Mouse (Mus musculus) testis, adult 2 months (tissue): ENCODE measurements around the gene Prim1. TPM values are rescaled to one million over a fixed set of nuclear protein-coding genes. Genes with fewer than 3 reads are reported as not detected.
"Not testable (repeated sequence)": the region's sequence is repeated elsewhere in the genome, so short reads cannot be mapped to it uniquely, and the experiment has no call there.

Experiments
- H3K27ac ChIP-seq: fragments of 200-500 bp; 2 replicates; pipeline ENCODE4 v1.5.1; 2012; ENCODE audit warnings: low read depth, low read length; ENCODE audit not compliant: control insufficient read depth, insufficient read depth
- H3K27me3 ChIP-seq: fragments of 200-500 bp; 2 replicates; pipeline ENCODE4 v1.6.1; 2012; ENCODE audit warnings: mild to moderate bottlenecking, low read length, moderate library complexity; ENCODE audit not compliant: control insufficient read depth, insufficient read depth
- H3K36me3 ChIP-seq: fragments of 200-500 bp; 2 replicates; pipeline ENCODE4 v1.6.1; 2012; ENCODE audit warnings: mild to moderate bottlenecking, low read length; ENCODE audit not compliant: control insufficient read depth, insufficient read depth
- H3K4me1 ChIP-seq: fragments of 200-500 bp; 2 replicates; pipeline ENCODE4 v1.6.1; 2012; ENCODE audit warnings: low read length; ENCODE audit not compliant: control insufficient read depth, insufficient read depth
- H3K4me3 ChIP-seq: fragments of 200-500 bp; 2 replicates; pipeline ENCODE4 v1.5.1; 2012; ENCODE audit warnings: low read depth, mild to moderate bottlenecking, low read length, moderate library complexity, mixed read lengths; ENCODE audit not compliant: control insufficient read depth
- CTCF ChIP-seq: fragments of 200-500 bp; IDR thresholded peaks from 2 replicates; pipeline ENCODE4 v1.5.1; 2012; ENCODE audit warnings: low read depth, mild to moderate bottlenecking, inconsistent platforms, low read length, moderate library complexity; ENCODE audit not compliant: control insufficient read depth, insufficient read depth, insufficient replicate concordance
- POLR2A ChIP-seq: fragments of 200-500 bp; IDR thresholded peaks from 2 replicates; pipeline ENCODE4 v1.6.1; 2012; ENCODE audit warnings: low read depth, mild to moderate bottlenecking, inconsistent platforms, low read length, moderate library complexity; ENCODE audit not compliant: control insufficient read depth
- polyA plus RNA-seq: library from polyadenylated mRNA; depleted of rRNA; stranded (reverse); fragments of >200 nt; gene quantifications from 2 replicates; pipeline ENCODE4 v1.2.3, GENCODE M21; 2012; rRNA removed

Gene Prim1
- polyA plus RNA-seq, 1 experiment: 3.4 TPM

DNA sequence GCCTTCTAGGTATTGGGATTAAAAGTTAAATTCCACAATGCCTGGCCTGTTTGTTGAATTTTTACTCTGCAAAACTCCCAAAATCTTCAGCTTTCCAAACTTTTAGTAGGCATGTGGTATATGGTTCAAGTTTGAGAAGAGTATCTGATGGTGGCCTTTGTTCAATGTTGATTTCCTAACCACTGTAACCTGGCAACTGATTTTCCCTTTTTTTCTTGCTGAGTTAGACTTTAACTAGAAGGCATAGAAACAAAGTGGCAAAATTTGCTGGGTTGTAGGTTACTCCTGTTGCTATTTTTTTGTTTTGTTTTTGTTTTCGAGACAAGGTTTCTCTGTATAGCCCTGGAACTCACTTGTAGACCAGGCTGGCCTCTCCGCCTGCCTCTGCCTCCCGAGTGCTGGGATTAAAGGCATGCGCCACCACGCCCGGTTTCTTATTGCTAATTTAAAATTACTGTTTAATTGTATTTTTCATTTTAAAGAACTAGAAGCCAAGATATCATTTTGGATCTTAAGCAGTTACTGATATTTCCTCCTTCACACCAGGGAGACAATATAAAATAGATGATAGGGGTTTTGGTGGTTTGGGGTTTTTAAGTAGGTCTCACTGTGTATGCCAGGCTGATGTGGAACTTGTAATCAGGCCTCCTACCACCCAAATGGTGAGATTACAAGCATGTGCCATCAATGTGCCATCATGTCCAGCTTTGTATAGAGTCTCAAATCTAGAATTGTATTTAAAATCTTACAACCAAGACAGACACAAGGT, 47.4 kb downstream of the Prim1 start:
- H3K36me3 ChIP-seq: peaks cover 4% of the 10 kb centered on the region
- no peak overlapping the region for H3K27ac ChIP-seq
- TF ChIP-seq POLR2A: no peak
- TF ChIP-seq CTCF: no peak
- no peaks in the 10 kb centered on the region for H3K27me3 ChIP-seq
- H3K4me1 ChIP-seq: peaks cover 2% of the 10 kb centered on the region
- H3K4me3 ChIP-seq: no peak overlapping the region; the same call in 1 of the 2 replicates

- H3K36me3 ChIP-seq: no peaks in the 10 kb centered on the region; the same call in 1 of the 2 replicates
- no peak overlapping the region for H3K4me3 ChIP-seq
- no peak for TF ChIP-seq POLR2A
- no peak overlapping the region for H3K27ac ChIP-seq
- no peaks in the 10 kb centered on the region for H3K27me3 ChIP-seq
- no peaks in the 10 kb centered on the region; the same call in 1 of the 2 replicates for H3K4me1 ChIP-seq
Measured at GRCm38 (mm10) chr10:128066072-128066471, 51.1 kb downstream of the Prim1 start.

- Histone ChIP-seq H3K27ac (no peak overlapping the region), H3K27me3 (no peaks in the 10 kb centered on the region), H3K36me3 (peaks cover 1% of the 10 kb centered on the region; the same call in 1 of the 2 replicates), H3K4me3 (no peak overlapping the region), H3K4me1 (no peaks in the 10 kb centered on the region)
- TF ChIP-seq POLR2A (no peak), CTCF (no peak)
Measured at GRCm38 (mm10) chr10:128069201-128069600, 54.2 kb downstream of the Prim1 start.

DNA sequence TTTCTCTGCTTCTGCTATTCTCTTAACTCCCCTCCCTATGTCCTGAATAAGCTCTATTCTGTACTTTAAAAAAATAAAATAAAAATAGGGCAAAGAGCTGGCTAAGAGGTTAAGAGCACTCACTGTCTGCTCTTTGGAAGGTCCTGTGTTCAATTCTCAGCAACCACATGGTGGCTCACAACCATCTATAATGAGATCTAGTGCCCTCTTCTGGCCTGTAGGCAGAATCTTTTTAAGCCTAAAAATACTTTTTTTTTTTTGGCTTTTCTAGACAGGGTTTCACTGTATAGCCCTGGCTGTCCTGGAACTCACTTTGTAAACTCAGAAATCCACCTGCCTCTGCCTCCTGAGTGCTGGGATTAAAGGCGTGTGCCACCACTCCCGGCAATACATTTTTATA, 55.5 kb downstream of the Prim1 start:
- not testable (repeated sequence) for H3K4me3 ChIP-seq, H3K4me1 ChIP-seq, H3K36me3 ChIP-seq, H3K27ac ChIP-seq, H3K27me3 ChIP-seq

- H3K27me3 ChIP-seq, H3K36me3 ChIP-seq, H3K4me3 ChIP-seq, H3K4me1 ChIP-seq, H3K27ac ChIP-seq: not testable (repeated sequence)
Measured at GRCm38 (mm10) chr10:128078269-128078668, 63.3 kb downstream of the Prim1 start.

Other genes starting within 250 kb of the Prim1 start
- gene Rdh9, start 238.8 kb upstream of the Prim1 start, polyA plus RNA-seq: 0.11 and 0.23 TPM in 2 replicates
- 0.04 TPM in 2 replicates for gene Rdh16, start 214.0 kb upstream of the Prim1 start, polyA plus RNA-seq
- not detected in 2 replicates for gene Rdh19, start 165.2 kb upstream of the Prim1 start, polyA plus RNA-seq
- gene Rdh16f2, start 148.7 kb upstream of the Prim1 start, polyA plus RNA-seq: 0.23 and 0.26 TPM in 2 replicates
- gene Rdh7, start 126.4 kb upstream of the Prim1 start, polyA plus RNA-seq: not detected in 2 replicates
- 0.38 and 0.49 TPM in 2 replicates for gene Sdr9c7, start 116.7 kb upstream of the Prim1 start, polyA plus RNA-seq
- not detected in 2 replicates for gene Hsd17b6, start 7.6 kb upstream of the Prim1 start, polyA plus RNA-seq
- gene Naca, start 20.4 kb downstream of the Prim1 start, polyA plus RNA-seq: 229 and 234 TPM in 2 replicates
- gene Ptges3, start 43.8 kb downstream of the Prim1 start, polyA plus RNA-seq: 41.6 and 42.7 TPM in 2 replicates
- gene Atp5b, start 68.1 kb downstream of the Prim1 start, polyA plus RNA-seq: 805 and 830 TPM in 2 replicates
- 90.5 and 100 TPM in 2 replicates for gene Baz2a, start 76.4 kb downstream of the Prim1 start, polyA plus RNA-seq
- 17.3 and 19.4 TPM in 2 replicates for gene Rbms2, start 165.1 kb downstream of the Prim1 start, polyA plus RNA-seq
- 3.7 and 5.3 TPM in 2 replicates for gene Gls2, start 179.3 kb downstream of the Prim1 start, polyA plus RNA-seq
- gene Spryd4, start 196.6 kb downstream of the Prim1 start, polyA plus RNA-seq: 3.1 and 3.4 TPM in 2 replicates
- gene Mip, start 210.7 kb downstream of the Prim1 start, polyA plus RNA-seq: not detected in 2 replicates
- gene Timeless, start 216.9 kb downstream of the Prim1 start, polyA plus RNA-seq: 3.4 and 4.4 TPM in 2 replicates
- gene Apon, start 238.9 kb downstream of the Prim1 start, polyA plus RNA-seq: 0.05 TPM in 1 of 2 replicates, not detected in the other